8 mouse cellular contexts compared by ENCODE assay signal in the genomic region with DNA sequence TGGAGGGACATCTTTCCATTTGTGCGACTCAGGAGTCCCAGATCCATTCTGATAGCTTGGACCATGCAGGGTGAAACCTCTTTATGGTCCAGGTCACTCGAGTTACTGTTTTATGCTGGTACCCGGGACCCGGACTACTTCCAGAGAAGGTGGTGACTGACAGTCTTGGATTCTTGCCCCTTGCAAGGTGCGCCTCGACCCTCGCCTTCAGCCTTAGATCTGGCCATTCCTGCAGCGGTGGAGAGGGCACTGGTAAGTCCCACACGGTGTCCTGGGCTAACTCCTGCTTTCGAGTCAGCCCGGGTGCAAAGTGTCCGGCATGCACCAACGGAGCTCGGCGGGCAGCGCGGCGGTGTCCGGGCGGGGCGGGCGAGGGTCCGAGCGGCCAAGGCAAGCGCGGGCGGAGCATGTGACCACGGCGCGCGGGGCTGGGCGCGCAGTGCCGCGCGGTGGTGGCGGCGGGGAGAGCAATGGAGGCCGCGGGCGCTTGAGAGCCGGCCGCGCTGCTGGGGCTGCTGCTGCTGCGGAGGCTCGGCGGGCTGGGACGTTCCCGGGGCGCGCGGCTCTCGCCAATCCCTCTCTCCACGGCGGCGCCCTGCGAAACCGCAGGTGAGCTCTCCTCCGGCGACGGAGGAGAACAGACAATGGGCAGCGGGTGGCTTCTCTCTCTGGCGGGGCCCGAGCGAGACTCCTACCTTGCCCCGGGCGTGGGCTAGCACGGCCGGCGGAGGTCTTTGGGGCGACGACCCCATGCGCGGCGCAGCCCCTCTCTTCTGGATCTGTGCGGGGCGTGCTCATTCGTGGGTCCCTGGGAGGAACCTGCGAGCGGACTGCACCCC. TPM values are rescaled to one million over a fixed set of nuclear protein-coding genes. Genes with fewer than 3 reads are reported as not detected.
DNase-seq lines count a peak whose midpoint lies in the region.

No protein-coding gene starts in this region.

- H3K36me3 ChIP-seq in forebrain, embryonic 10.5 days (replicated peaks): peaks cover 17% of the 10 kb centered on the region

- peak; percentile 33 for DNase-seq in WW6 (ENCODE audit: low read depth, low spot score)
- peak; percentile 52 for DNase-seq in c-Kit-positive CD71-positive TER-119-positive erythroid progenitor cells, embryonic 14.5 days (ENCODE audit: low spot score)
- peak; percentile 82 for DNase-seq in forebrain, embryonic 10.5 days (ENCODE audit: extremely low spot score, low spot score)
- DNase-seq in heart, postnatal 36 days: peak; percentile 21 to 26
- DNase-seq in layer of hippocampus, postnatal 36 days: peak; percentile 67 to 71
- DNase-seq in lung, postnatal 10 days: peak; percentile 67
- peak; percentile 85 for DNase-seq in retina, embryonic 14.5 days (ENCODE audit: low spot score)
- DNase-seq in T-cell, adult 2 months (ENCODE audit: low spot score): no peak

- under 1% methylated on average over 80 of the region's 80 CpGs for WGBS in forebrain, embryonic 10.5 days

- H3K27me3 ChIP-seq in forebrain, embryonic 10.5 days (ENCODE audit: poor library complexity, severe bottlenecking): peaks cover 16% of the 10 kb centered on the region; the same call in 1 of the 2 replicates

- H3K9me3 ChIP-seq in forebrain, embryonic 10.5 days: no peaks in the 10 kb centered on the region

- peak overlapping the region; percentile 89 for H3K4me3 ChIP-seq in forebrain, embryonic 10.5 days

- intact Hi-C loops in heart, postnatal 36 days (cut with DNase I): loop anchor here (5.0 kb wide), 1 partner anchor 185 kb away; no protein-coding TSS in a partner anchor

- peaks cover 33% of the 10 kb centered on the region for H3K4me1 ChIP-seq in forebrain, embryonic 10.5 days

- peak overlapping the region; percentile 99 for H3K27ac ChIP-seq in forebrain, embryonic 10.5 days

RNA-seq across cellular contexts. Expression of gene C530008M17Rik, which starts 1.2 kb away (rescaled TPM):
- 29.7 and 31.6 TPM in 2 replicates for polyA plus RNA-seq in forebrain, embryonic 10.5 days (2016; fragmentation: Nextera tagmentation; extraction: Ambion mirVana)
- total RNA-seq in heart, postnatal 36 days (2021): 1 to 10 TPM; 2.4 to 2.7 TPM
- total RNA-seq in layer of hippocampus, postnatal 36 days (2021): 10 to 100 TPM; 90.0 to 90.5 TPM

Comparison
In these comparisons a context has a peak if more than half of its experiments do, and no peak if none do; other contexts are left out.
1. RNA of gene C530008M17Rik, which starts 1.2 kb away (total RNA-seq): 90.0 to 90.5 TPM in layer of hippocampus, postnatal 36 days; 2.4 to 2.7 TPM in heart, postnatal 36 days; every median in the first group is over 10 times any median in the second.